Mouse (Mus musculus): Measurements from ENCODE around the gene Smc6. TPM values are rescaled to one million over a fixed set of nuclear protein-coding genes. Genes with fewer than 3 reads are reported as not detected.

Gene Smc6
- polyA plus RNA-seq, 1 experiment from 2014 or later, result 130 TPM

DNA sequence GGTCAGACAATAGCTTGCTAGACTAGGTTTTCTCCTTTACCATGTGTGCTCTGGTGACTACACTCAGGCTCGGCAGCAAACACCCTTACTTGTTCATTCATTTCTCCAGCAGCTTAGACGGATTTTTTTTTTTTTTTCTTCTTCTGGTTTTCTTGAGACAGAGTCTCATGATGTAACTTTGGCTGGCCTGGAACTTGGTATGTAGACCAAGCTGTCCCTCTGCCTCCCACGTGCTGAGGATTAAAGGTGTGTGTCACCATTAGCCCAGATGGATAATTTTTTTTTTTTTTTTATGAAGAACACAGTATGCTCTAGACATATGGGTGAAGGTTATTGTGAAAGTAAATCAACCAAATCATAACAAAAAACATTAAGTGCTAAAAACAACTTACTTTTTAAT is 15.4 kb upstream of the Smc6 start:
- peaks cover 85% of the 10 kb centered on the region for H3K36me3 ChIP-seq
- WGBS, result 81% methylated on average over 3 of the region's 3 CpGs
- DNase-seq (ENCODE audit: low spot score), result no peak
- H3K27me3 ChIP-seq (ENCODE audit: low read depth, poor library complexity, severe bottlenecking), result no peaks in the 10 kb centered on the region
- H3K4me3 ChIP-seq, result no peak overlapping the region
- H3K4me1 ChIP-seq, result no peaks in the 10 kb centered on the region
- no peak overlapping the region for H3K27ac ChIP-seq (replicated peaks)
- H3K9me3 ChIP-seq (replicated peaks), result no peaks in the 10 kb centered on the region

- H3K9me3 ChIP-seq (replicated peaks), result no peaks in the 10 kb centered on the region
- peak overlapping the region; percentile 93 for H3K27ac ChIP-seq (replicated peaks)
- no peaks in the 10 kb centered on the region for H3K36me3 ChIP-seq
- H3K4me3 ChIP-seq, result peak overlapping the region; percentile 78
- peak; percentile 12 for DNase-seq (ENCODE audit: low spot score)
- H3K4me1 ChIP-seq, result peaks cover 46% of the 10 kb centered on the region
- whole genome bisulfite sequencing, result 8% methylated on average over 13 of the region's 13 CpGs
- no peaks in the 10 kb centered on the region for H3K27me3 ChIP-seq (ENCODE audit: low read depth, poor library complexity, severe bottlenecking)
Observed at GRCm38 (mm10) chr12:11264895-11265294, 791 bp upstream of the Smc6 start.

GRCm38 (mm10) chr12:11266282-11266985 is 748 bp downstream of the Smc6 start:
- Histone ChIP-seq H3K27ac (replicated peaks) (peak overlapping the region; percentile 93), H3K4me1 (peaks cover 46% of the 10 kb centered on the region), H3K27me3 (ENCODE audit: low read depth, poor library complexity, severe bottlenecking) (no peaks in the 10 kb centered on the region), H3K36me3 (peaks cover 2% of the 10 kb centered on the region; the same call in 1 of the 2 replicates), H3K4me3 (peak overlapping the region; percentile 78), H3K9me3 (replicated peaks) (no peaks in the 10 kb centered on the region)
- WGBS, result 1% methylated on average over 51 of the region's 51 CpGs
- no peak for DNase-seq (ENCODE audit: low spot score)

DNA sequence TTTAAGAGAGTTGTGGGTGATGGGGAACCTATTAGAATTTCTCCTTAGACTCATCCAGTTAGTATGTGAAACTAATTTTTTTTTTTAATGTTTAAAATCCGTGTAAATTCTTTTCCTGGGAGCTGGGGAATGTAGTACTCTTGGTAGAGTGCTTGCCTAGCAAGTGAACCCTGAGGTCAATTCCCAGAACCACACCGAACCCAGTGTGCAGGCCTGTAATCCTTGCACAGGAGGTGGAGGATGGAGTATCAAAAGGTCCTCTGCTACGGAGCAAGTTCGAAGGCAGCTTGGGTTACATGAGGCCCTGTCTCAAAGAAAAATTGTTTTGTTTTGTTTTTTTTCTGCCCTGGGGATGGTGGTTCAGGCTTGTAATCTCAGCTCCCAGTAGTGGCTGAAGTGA is 1.3 kb downstream of the Smc6 start:
- peak overlapping the region; percentile 93 for H3K27ac ChIP-seq (replicated peaks)

GRCm38 (mm10) chr12:11272568-11272967 is 6.9 kb downstream of the Smc6 start:
- WGBS, result 94% methylated on average over 4 of the region's 4 CpGs
- DNase-seq (ENCODE audit: low spot score), result no peak
- no peaks in the 10 kb centered on the region for H3K9me3 ChIP-seq (replicated peaks)
- H3K27ac ChIP-seq (replicated peaks), result no peak overlapping the region
- peaks cover 56% of the 10 kb centered on the region for H3K36me3 ChIP-seq
- no peak overlapping the region for H3K4me3 ChIP-seq
- peaks cover 19% of the 10 kb centered on the region for H3K4me1 ChIP-seq
- H3K27me3 ChIP-seq (ENCODE audit: low read depth, poor library complexity, severe bottlenecking), result no peaks in the 10 kb centered on the region

More for the DNA sequence above, 1.3 kb downstream of the Smc6 start:
- Histone ChIP-seq H3K27me3 (ENCODE audit: low read depth, poor library complexity, severe bottlenecking) (no peaks in the 10 kb centered on the region), H3K36me3 (peaks cover 7% of the 10 kb centered on the region; the same call in 1 of the 2 replicates), H3K4me3 (peak overlapping the region; percentile 78), H3K4me1 (peaks cover 46% of the 10 kb centered on the region), H3K9me3 (replicated peaks) (no peaks in the 10 kb centered on the region)
- DNase-seq (ENCODE audit: low spot score), result peak; percentile 15
- 11% methylated on average over 4 of the region's 4 CpGs for WGBS

DNA sequence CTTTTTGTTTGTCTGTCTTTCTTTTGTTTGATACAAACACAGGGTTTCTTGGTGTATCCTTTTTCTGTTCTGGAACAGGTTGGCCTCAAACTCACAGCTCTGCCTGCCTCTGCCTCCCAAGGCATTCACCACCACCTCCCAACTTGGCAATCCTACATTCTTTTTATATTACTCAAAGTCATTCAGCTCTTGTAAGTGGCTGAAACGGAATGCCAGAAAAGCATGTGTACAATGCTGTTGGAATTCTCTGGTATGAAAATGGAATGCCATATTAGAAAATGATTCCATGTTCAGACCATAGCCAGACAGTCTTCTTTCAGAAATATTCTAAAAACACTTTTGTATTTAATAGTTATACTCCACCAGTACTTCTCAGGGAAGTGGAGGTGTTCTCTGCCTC is 7.5 kb downstream of the Smc6 start:
- DNase-seq (ENCODE audit: low spot score), result no peak
- Histone ChIP-seq H3K9me3 (replicated peaks) (no peaks in the 10 kb centered on the region), H3K4me1 (peaks cover 13% of the 10 kb centered on the region), H3K4me3 (no peak overlapping the region), H3K27me3 (ENCODE audit: low read depth, poor library complexity, severe bottlenecking) (no peaks in the 10 kb centered on the region), H3K36me3 (peaks cover 62% of the 10 kb centered on the region), H3K27ac (replicated peaks) (no peak overlapping the region)
- WGBS, result 96% methylated on average over 1 of the region's 1 CpGs

GRCm38 (mm10) chr12:11276632-11277031 is 10.9 kb downstream of the Smc6 start:
- no peaks in the 10 kb centered on the region for H3K9me3 ChIP-seq (replicated peaks)
- no peaks in the 10 kb centered on the region for H3K27me3 ChIP-seq (ENCODE audit: low read depth, poor library complexity, severe bottlenecking)
- H3K27ac ChIP-seq (replicated peaks), result no peak overlapping the region
- no peaks in the 10 kb centered on the region for H3K4me1 ChIP-seq
- H3K4me3 ChIP-seq, result no peak overlapping the region
- 83% methylated on average over 2 of the region's 2 CpGs for WGBS
- no peak for DNase-seq (ENCODE audit: low spot score)
- H3K36me3 ChIP-seq, result peaks cover 90% of the 10 kb centered on the region

DNA sequence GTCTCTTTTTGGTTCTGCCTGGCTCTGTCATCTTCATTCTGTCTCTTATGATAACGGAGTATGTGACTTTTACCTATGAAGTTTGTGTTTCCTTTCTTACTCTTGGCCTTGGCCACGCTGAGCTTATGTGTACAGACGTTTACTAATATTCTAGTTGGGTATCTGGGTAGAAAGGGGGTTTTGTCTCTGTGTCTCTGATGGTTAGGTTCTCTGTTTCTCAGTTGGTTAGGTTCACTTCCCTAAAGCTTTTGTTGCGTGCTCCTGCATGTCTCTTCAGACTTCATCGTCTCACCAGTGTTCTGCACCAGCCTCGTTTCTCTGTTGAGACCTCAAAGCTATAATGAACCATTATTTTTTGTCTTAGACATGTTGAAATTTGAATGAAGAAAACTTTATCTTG is 11.5 kb downstream of the Smc6 start:
- Histone ChIP-seq H3K27me3 (ENCODE audit: low read depth, poor library complexity, severe bottlenecking) (no peaks in the 10 kb centered on the region), H3K27ac (replicated peaks) (no peak overlapping the region), H3K4me1 (no peaks in the 10 kb centered on the region), H3K9me3 (replicated peaks) (no peaks in the 10 kb centered on the region), H3K4me3 (no peak overlapping the region), H3K36me3 (peaks cover 88% of the 10 kb centered on the region)
- WGBS, result 95% methylated on average over 6 of the region's 6 CpGs
- DNase-seq (ENCODE audit: low spot score), result no peak

- no peak for DNase-seq (ENCODE audit: low spot score)
- Histone ChIP-seq H3K36me3 (peaks cover 88% of the 10 kb centered on the region), H3K27ac (replicated peaks) (no peak overlapping the region), H3K4me3 (no peak overlapping the region), H3K27me3 (ENCODE audit: low read depth, poor library complexity, severe bottlenecking) (no peaks in the 10 kb centered on the region), H3K9me3 (replicated peaks) (no peaks in the 10 kb centered on the region), H3K4me1 (no peaks in the 10 kb centered on the region)
- WGBS, result 82% methylated on average over 3 of the region's 3 CpGs
Observed at GRCm38 (mm10) chr12:11279886-11280285, 14.2 kb downstream of the Smc6 start.

DNA sequence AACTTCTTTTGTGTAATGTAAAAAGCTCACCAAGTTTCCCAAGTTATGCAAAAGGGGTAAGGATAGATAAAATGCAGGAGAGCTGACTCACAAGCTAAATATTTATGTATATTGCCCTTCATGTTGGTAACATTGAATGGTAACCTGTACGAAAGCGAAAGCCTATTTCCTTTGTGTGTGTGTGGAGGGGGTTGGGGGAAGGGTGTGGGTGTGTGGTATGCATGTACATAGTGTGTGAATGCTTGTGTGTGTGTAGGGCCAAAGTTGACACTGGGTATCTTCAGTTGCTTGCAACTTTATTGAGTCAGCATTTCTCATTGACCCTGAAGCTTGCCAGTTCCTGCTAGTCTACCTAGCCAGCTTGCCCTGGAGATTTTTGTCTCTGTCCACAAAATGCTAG is 15.9 kb downstream of the Smc6 start:
- Histone ChIP-seq H3K36me3 (peaks cover 96% of the 10 kb centered on the region), H3K27ac (replicated peaks) (no peak overlapping the region), H3K27me3 (ENCODE audit: low read depth, poor library complexity, severe bottlenecking) (no peaks in the 10 kb centered on the region), H3K4me1 (no peaks in the 10 kb centered on the region), H3K9me3 (replicated peaks) (no peaks in the 10 kb centered on the region), H3K4me3 (no peak overlapping the region)
- 97% methylated on average over 2 of the region's 2 CpGs for WGBS
- DNase-seq (ENCODE audit: low spot score), result no peak

DNA sequence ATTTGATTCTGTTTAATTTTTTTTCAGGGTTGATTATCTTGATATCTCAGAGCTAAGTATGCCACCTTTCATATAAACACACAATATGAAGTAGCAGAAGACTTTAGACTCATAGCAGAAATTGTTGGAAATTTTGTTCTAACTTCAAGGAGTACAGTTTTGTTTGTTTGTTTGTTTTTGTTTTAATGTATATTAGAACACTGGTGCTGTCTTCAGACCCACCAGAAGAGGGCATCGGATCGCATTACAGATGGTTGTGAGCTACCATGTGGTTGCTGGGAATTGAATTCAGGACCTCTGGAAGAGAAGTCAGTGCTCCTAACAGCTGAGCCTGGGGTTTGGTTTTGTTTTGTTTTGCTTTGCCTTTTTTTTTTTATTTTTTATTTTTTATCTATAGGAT is 20.7 kb downstream of the Smc6 start:
- DNase-seq (ENCODE audit: low spot score), result no peak
- no peaks in the 10 kb centered on the region for H3K9me3 ChIP-seq (replicated peaks)
- H3K4me3 ChIP-seq, result no peak overlapping the region
- no peak overlapping the region for H3K27ac ChIP-seq (replicated peaks)
- peaks cover 98% of the 10 kb centered on the region for H3K36me3 ChIP-seq
- H3K4me1 ChIP-seq, result no peaks in the 10 kb centered on the region
- H3K27me3 ChIP-seq (ENCODE audit: low read depth, poor library complexity, severe bottlenecking), result no peaks in the 10 kb centered on the region
- WGBS, result 94% methylated on average over 2 of the region's 2 CpGs

- Histone ChIP-seq H3K4me1 (no peaks in the 10 kb centered on the region), H3K4me3 (no peak overlapping the region), H3K27me3 (ENCODE audit: low read depth, poor library complexity, severe bottlenecking) (no peaks in the 10 kb centered on the region), H3K27ac (replicated peaks) (no peak overlapping the region), H3K36me3 (peaks cover 95% of the 10 kb centered on the region), H3K9me3 (replicated peaks) (no peaks in the 10 kb centered on the region)
- DNase-seq (ENCODE audit: low spot score), result no peak
- 98% methylated on average over 1 of the region's 1 CpGs for WGBS
Observed at GRCm38 (mm10) chr12:11300858-11301257, 35.2 kb downstream of the Smc6 start.

DNA sequence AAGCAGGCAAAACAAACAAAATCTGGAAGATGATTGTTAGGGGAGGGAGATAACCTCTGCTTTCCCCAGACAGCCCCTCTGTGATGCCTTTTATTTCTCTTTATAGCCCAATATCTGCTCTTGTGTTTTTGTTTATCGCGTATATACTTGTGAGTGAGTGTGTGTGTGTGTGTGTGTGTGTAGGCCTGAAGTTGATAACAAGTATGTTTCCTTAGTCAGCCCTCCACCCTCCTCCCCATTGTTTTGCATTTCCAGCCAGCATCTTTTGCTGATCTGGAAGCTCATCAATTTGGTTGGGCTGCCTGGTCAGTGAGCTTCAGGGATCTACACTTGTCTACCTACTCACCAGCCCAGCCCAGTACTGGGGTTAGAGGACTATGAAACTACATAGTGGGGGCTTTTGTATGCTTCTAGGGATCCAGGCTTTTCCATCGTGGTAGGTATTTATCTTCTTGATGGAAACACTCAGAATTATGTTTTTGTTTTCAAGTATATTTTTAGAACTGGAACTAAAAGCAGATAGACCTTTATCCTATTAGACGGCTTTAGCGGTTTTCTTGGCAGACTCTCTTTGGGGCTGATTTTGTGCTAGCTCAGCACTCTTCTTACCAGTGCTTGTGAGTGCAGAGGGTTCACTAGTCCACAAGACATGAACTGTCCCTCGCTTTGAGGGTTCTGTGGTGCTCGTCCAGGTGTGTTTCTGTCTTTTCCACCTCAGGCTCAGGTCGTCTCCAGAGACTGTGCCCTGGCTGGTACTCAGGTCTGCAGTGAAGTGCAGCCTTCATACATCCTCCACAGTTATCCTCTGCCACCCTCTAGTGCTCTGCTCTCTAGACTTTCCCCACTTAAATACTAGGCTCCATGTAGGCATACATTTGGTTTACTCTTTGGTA is 41.3 kb downstream of the Smc6 start:
- no peak for DNase-seq (ENCODE audit: low spot score)

More for the DNA sequence above, 41.3 kb downstream of the Smc6 start:
- Histone ChIP-seq H3K4me3 (no peak overlapping the region), H3K4me1 (no peaks in the 10 kb centered on the region), H3K9me3 (replicated peaks) (no peaks in the 10 kb centered on the region), H3K27me3 (ENCODE audit: low read depth, poor library complexity, severe bottlenecking) (no peaks in the 10 kb centered on the region), H3K27ac (replicated peaks) (no peak overlapping the region), H3K36me3 (peaks cover 87% of the 10 kb centered on the region)
- WGBS, result 91% methylated on average over 8 of the region's 8 CpGs

Measured in midbrain, embryonic 10.5 days (tissue).